Mouse (Mus musculus): Measurements from ENCODE around the gene Fignl1. TPM values are rescaled to one million over a fixed set of nuclear protein-coding genes. Genes with fewer than 3 reads are reported as not detected.
A peak's percentile ranks its signal among the peaks of the same experiment; 100 is the strongest.

The Fignl1 gene
- total and polyA plus RNA-seq, 3 experiments: 3.6 to 120 (median 97.4) TPM

DNA sequence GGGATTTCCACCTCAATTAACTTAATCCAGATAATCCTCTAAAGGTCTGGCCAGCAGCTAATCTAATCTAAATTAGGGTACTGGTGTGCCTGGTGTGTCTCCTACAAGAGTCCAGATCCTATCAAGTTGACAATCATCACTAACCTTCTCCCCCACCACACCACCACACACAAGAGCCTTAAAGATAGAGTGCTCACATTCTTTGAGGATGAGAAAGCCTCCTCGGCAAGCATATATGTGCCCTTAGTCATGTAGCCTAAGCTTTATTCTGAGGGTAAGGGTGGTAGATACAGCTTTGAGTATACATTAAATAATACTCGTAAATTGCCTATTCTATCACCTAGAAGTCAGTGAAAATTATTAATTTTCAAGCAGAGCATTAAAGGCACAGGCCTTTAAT is 32.0 kb upstream of the Fignl1 start:
- DNase-seq (ENCODE audit: low spot score): no peak
- peaks cover 84% of the 10 kb centered on the region for H3K4me1 ChIP-seq (ENCODE audit: insufficient read depth, low read depth, low read length)
- H3K36me3 ChIP-seq (replicated peaks): no peaks in the 10 kb centered on the region
- H3K27me3 ChIP-seq (ENCODE audit: insufficient read depth, low read length): peaks cover 50% of the 10 kb centered on the region
- TF ChIP-seq TAL1 (conservative IDR thresholded peaks at IDR 0.05; ENCODE audit: low read depth, low read length) (no peak), GATA1 (IDR thresholded peaks at IDR 0.05; ENCODE audit: borderline replicate concordance, low read length) (no peak), GATA2 (IDR thresholded peaks at IDR 0.05; ENCODE audit: borderline replicate concordance, low read depth, low read length) (no peak), CTCF (IDR thresholded peaks at IDR 0.05; ENCODE audit: low read depth, low read length) (no peak), POLR2AphosphoS5 (IDR thresholded peaks at IDR 0.05; ENCODE audit: insufficient replicate concordance, low read depth, low read length) (no peak)
- H3K9me3 ChIP-seq (replicated peaks): no peaks in the 10 kb centered on the region
- ATAC-seq (ENCODE audit: extremely low read depth, insufficient number of reproducible peaks, low FRiP score, poor library complexity, severe bottlenecking): no peak
- no peak overlapping the region for H3K4me3 ChIP-seq (ENCODE audit: low read depth, low read length)

DNA sequence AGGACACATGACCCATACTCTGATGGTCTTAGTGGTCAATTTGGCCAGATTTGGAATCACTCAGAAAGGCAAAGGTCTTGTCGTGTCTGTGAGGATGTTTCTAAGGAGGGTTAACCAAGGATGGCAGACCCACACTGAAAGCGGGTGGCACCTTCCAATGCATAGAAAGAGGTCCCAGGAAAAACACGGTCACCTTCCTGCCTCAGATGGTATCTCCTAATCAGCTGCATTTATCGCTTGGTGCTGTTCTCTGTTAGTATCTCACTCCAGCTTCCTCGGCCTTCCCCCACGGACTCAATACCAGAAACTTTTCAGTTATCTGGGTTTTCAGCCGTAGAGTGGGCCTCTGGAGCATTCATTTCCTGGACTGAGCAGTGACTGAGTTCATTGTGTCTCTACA is 31.1 kb upstream of the Fignl1 start:
- no peaks in the 10 kb centered on the region for H3K9me3 ChIP-seq (replicated peaks)
- H3K4me1 ChIP-seq (ENCODE audit: insufficient read depth, low read depth, low read length): peaks cover 92% of the 10 kb centered on the region
- no peaks in the 10 kb centered on the region for H3K36me3 ChIP-seq (replicated peaks)
- ATAC-seq (ENCODE audit: extremely low read depth, insufficient number of reproducible peaks, low FRiP score, poor library complexity, severe bottlenecking) (no peak), DNase-seq (ENCODE audit: low spot score) (no peak)
- peaks cover 43% of the 10 kb centered on the region for H3K27me3 ChIP-seq (ENCODE audit: insufficient read depth, low read length)
- H3K4me3 ChIP-seq (ENCODE audit: low read depth, low read length): no peak overlapping the region
- TF ChIP-seq CTCF (IDR thresholded peaks at IDR 0.05; ENCODE audit: low read depth, low read length): no peak
- no peak for TF ChIP-seq GATA1 (IDR thresholded peaks at IDR 0.05; ENCODE audit: borderline replicate concordance, low read length)
- TF ChIP-seq POLR2AphosphoS5 (IDR thresholded peaks at IDR 0.05; ENCODE audit: insufficient replicate concordance, low read depth, low read length): no peak
- no peak for TF ChIP-seq GATA2 (IDR thresholded peaks at IDR 0.05; ENCODE audit: borderline replicate concordance, low read depth, low read length)
- TF ChIP-seq TAL1 (conservative IDR thresholded peaks at IDR 0.05; ENCODE audit: low read depth, low read length): no peak

- peaks cover 23% of the 10 kb centered on the region for H3K27me3 ChIP-seq (ENCODE audit: insufficient read depth, low read length)
Measured at GRCm38 (mm10) chr11:11837384-11837783, 28.6 kb upstream of the Fignl1 start.

GRCm38 (mm10) chr11:11836713-11837370 is 28.1 kb upstream of the Fignl1 start:
- DNase-seq (ENCODE audit: low spot score): peak; percentile 47
- Histone ChIP-seq H3K4me1 (ENCODE audit: insufficient read depth, low read depth, low read length) (peaks cover 92% of the 10 kb centered on the region), H3K36me3 (replicated peaks) (no peaks in the 10 kb centered on the region), H3K27me3 (ENCODE audit: insufficient read depth, low read length) (peaks cover 23% of the 10 kb centered on the region), H3K9me3 (replicated peaks) (no peaks in the 10 kb centered on the region), H3K4me3 (ENCODE audit: low read depth, low read length) (peak overlapping the region; percentile 65; the same call in 1 of the 2 replicates)
- peak; percentile 84 for ATAC-seq (ENCODE audit: extremely low read depth, insufficient number of reproducible peaks, low FRiP score, poor library complexity, severe bottlenecking)
- TF ChIP-seq GATA2 (IDR thresholded peaks at IDR 0.05; ENCODE audit: borderline replicate concordance, low read depth, low read length) (peak; percentile 61; the same call in 1 of the 2 replicates), CTCF (IDR thresholded peaks at IDR 0.05; ENCODE audit: low read depth, low read length) (no peak), TAL1 (conservative IDR thresholded peaks at IDR 0.05; ENCODE audit: low read depth, low read length) (peak; percentile 87)

More at GRCm38 (mm10) chr11:11837384-11837783, 28.6 kb upstream of the Fignl1 start:
- no peak overlapping the region; the same call in 1 of the 2 replicates for H3K4me3 ChIP-seq (ENCODE audit: low read depth, low read length)
- no peaks in the 10 kb centered on the region for H3K9me3 ChIP-seq (replicated peaks)
- TF ChIP-seq GATA2 (IDR thresholded peaks at IDR 0.05; ENCODE audit: borderline replicate concordance, low read depth, low read length): no peak
- TF ChIP-seq CTCF (IDR thresholded peaks at IDR 0.05; ENCODE audit: low read depth, low read length): no peak
- TF ChIP-seq GATA1 (IDR thresholded peaks at IDR 0.05; ENCODE audit: borderline replicate concordance, low read length): no peak
- no peak for TF ChIP-seq TAL1 (conservative IDR thresholded peaks at IDR 0.05; ENCODE audit: low read depth, low read length)
- TF ChIP-seq POLR2AphosphoS5 (IDR thresholded peaks at IDR 0.05; ENCODE audit: insufficient replicate concordance, low read depth, low read length): no peak
- no peak for ATAC-seq (ENCODE audit: extremely low read depth, insufficient number of reproducible peaks, low FRiP score, poor library complexity, severe bottlenecking)
- no peak for DNase-seq (ENCODE audit: low spot score)
- no peaks in the 10 kb centered on the region for H3K36me3 ChIP-seq (replicated peaks)
- H3K4me1 ChIP-seq (ENCODE audit: insufficient read depth, low read depth, low read length): peaks cover 92% of the 10 kb centered on the region

GRCm38 (mm10) chr11:11836262-11836661 is 27.5 kb upstream of the Fignl1 start:
- TF ChIP-seq CTCF (IDR thresholded peaks at IDR 0.05; ENCODE audit: low read depth, low read length) (no peak), TAL1 (conservative IDR thresholded peaks at IDR 0.05; ENCODE audit: low read depth, low read length) (no peak), GATA1 (IDR thresholded peaks at IDR 0.05; ENCODE audit: borderline replicate concordance, low read length) (no peak), GATA2 (IDR thresholded peaks at IDR 0.05; ENCODE audit: borderline replicate concordance, low read depth, low read length) (no peak), POLR2AphosphoS5 (IDR thresholded peaks at IDR 0.05; ENCODE audit: insufficient replicate concordance, low read depth, low read length) (no peak)
- Histone ChIP-seq H3K9me3 (replicated peaks) (no peaks in the 10 kb centered on the region), H3K4me1 (ENCODE audit: insufficient read depth, low read depth, low read length) (peaks cover 87% of the 10 kb centered on the region), H3K4me3 (ENCODE audit: low read depth, low read length) (peak overlapping the region; percentile 65; the same call in 1 of the 2 replicates), H3K36me3 (replicated peaks) (no peaks in the 10 kb centered on the region), H3K27me3 (ENCODE audit: insufficient read depth, low read length) (peaks cover 23% of the 10 kb centered on the region)
- DNase-seq (ENCODE audit: low spot score) (no peak), ATAC-seq (ENCODE audit: extremely low read depth, insufficient number of reproducible peaks, low FRiP score, poor library complexity, severe bottlenecking) (no peak)

DNA sequence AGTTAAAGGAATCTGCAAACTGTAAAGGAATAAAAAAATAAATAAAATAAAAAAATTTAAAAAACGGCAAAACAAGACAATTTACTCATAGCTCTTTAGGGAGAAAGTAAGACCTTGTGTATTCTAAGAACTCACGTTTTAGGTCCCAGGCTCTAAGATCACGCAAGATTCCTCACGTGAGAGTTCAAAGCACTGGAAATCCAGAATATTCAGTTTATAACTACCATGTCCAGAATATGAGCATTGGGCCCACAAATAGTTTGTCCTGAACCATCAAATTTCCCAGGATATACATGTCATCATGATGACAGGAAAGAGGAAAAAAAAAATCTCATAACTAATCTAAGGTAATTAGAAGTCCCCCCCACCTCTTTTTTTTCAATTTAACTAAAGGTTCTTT is 27.0 kb upstream of the Fignl1 start:
- no peaks in the 10 kb centered on the region for H3K9me3 ChIP-seq (replicated peaks)
- H3K36me3 ChIP-seq (replicated peaks): no peaks in the 10 kb centered on the region
- H3K4me1 ChIP-seq (ENCODE audit: insufficient read depth, low read depth, low read length): peaks cover 87% of the 10 kb centered on the region
- DNase-seq (ENCODE audit: low spot score) (no peak), ATAC-seq (ENCODE audit: extremely low read depth, insufficient number of reproducible peaks, low FRiP score, poor library complexity, severe bottlenecking) (no peak)
- TF ChIP-seq POLR2AphosphoS5 (IDR thresholded peaks at IDR 0.05; ENCODE audit: insufficient replicate concordance, low read depth, low read length) (no peak), GATA1 (IDR thresholded peaks at IDR 0.05; ENCODE audit: borderline replicate concordance, low read length) (no peak), TAL1 (conservative IDR thresholded peaks at IDR 0.05; ENCODE audit: low read depth, low read length) (no peak), GATA2 (IDR thresholded peaks at IDR 0.05; ENCODE audit: borderline replicate concordance, low read depth, low read length) (no peak), CTCF (IDR thresholded peaks at IDR 0.05; ENCODE audit: low read depth, low read length) (no peak)
- H3K4me3 ChIP-seq (ENCODE audit: low read depth, low read length): no peak overlapping the region; the same call in 1 of the 2 replicates
- H3K27me3 ChIP-seq (ENCODE audit: insufficient read depth, low read length): peaks cover 27% of the 10 kb centered on the region
